Mouse (Mus musculus) ZHBTc4 (cell line): Measurements from ENCODE around the gene Ly6g5c.
A peak's percentile ranks its signal among the peaks of the same experiment; 100 is the strongest.
"Not testable (repeated sequence)": the region's sequence is repeated elsewhere in the genome, so short reads cannot be mapped to it uniquely, and the experiment has no call there.

Source experiments
- DNase-seq: peaks from one replicate; pipeline ENCODE4 v3.0.0-alpha.2; 2011; ENCODE audit warnings: low read depth, low spot score

Ly6g5c gene

GRCm38 (mm10) chr17:35106522-35106921 lies 1.6 kb upstream of the Ly6g5c start:
- no peak for DNase-seq

- DNase-seq: no peak
These were observed 3.7 kb downstream of the Ly6g5c start for GRCm38 (mm10) chr17:35111774-35112173.

- DNase-seq: no peak
These were observed 7.3 kb downstream of the Ly6g5c start, which contains the start of gene Ly6g5b for GRCm38 (mm10) chr17:35115046-35116019. Gene Ly6g5b, minus strand, starts transcription at chr17:35115428.

GRCm38 (mm10) chr17:35120745-35121142 lies 12.7 kb downstream of the Ly6g5c start:
- DNase-seq: peak; percentile 40

GRCm38 (mm10) chr17:35121143-35121799 lies 13.2 kb downstream of the Ly6g5c start, which contains the start of gene Gpank1:
Gene Gpank1, plus strand, starts transcription at chr17:35121455.
- DNase-seq: peak; percentile 100

- DNase-seq: peak; percentile 65
These were observed 13.8 kb downstream of the Ly6g5c start, which contains the start of gene Csnk2b for GRCm38 (mm10) chr17:35121871-35122303. Gene Csnk2b, minus strand, starts transcription at chr17:35122053.

GRCm38 (mm10) chr17:35123287-35123686 lies 15.2 kb downstream of the Ly6g5c start:
- not testable (repeated sequence) for DNase-seq

- DNase-seq: not testable (repeated sequence)
These were observed 16.3 kb downstream of the Ly6g5c start for GRCm38 (mm10) chr17:35124261-35124896.

- DNase-seq: no peak
These were observed 17.0 kb downstream of the Ly6g5c start for GRCm38 (mm10) chr17:35125081-35125480.

GRCm38 (mm10) chr17:35125578-35125977 lies 17.5 kb downstream of the Ly6g5c start:
- DNase-seq: no peak

- DNase-seq: peak; percentile 51
These were observed 18.1 kb downstream of the Ly6g5c start, which contains the start of gene D17H6S53E for GRCm38 (mm10) chr17:35126206-35126611. Gene D17H6S53E, plus strand, starts transcription at chr17:35126373.

GRCm38 (mm10) chr17:35127017-35127416 lies 18.9 kb downstream of the Ly6g5c start:
- DNase-seq: no peak

GRCm38 (mm10) chr17:35128996-35129395 lies 20.9 kb downstream of the Ly6g5c start:
- no peak for DNase-seq

GRCm38 (mm10) chr17:35131038-35131437 lies 23.0 kb downstream of the Ly6g5c start:
- DNase-seq: no peak

- DNase-seq: no peak
These were observed 23.6 kb downstream of the Ly6g5c start, which contains the start of gene Apom for GRCm38 (mm10) chr17:35131500-35132173. Gene Apom, minus strand, starts transcription at chr17:35132050.

- no peak for DNase-seq
These were observed 24.1 kb downstream of the Ly6g5c start for GRCm38 (mm10) chr17:35132174-35132560.

GRCm38 (mm10) chr17:35133517-35133916 lies 25.4 kb downstream of the Ly6g5c start:
- no peak for DNase-seq

GRCm38 (mm10) chr17:35134801-35135590 lies 26.9 kb downstream of the Ly6g5c start, which contains the start of gene Bag6:
Gene Bag6, plus strand, starts transcription at chr17:35135178.
- peak; percentile 97 for DNase-seq

GRCm38 (mm10) chr17:35135591-35136320 lies 27.7 kb downstream of the Ly6g5c start:
- DNase-seq: peak; percentile 91
